In genomic region chr6:134928889-134929310, GRCm38 (mm10) we compare ENCODE assay signal across 8 mouse cellular contexts. TPM values are rescaled to one million over a fixed set of nuclear protein-coding genes. Genes with fewer than 3 reads are reported as not detected.
DNase-seq lines count a peak whose midpoint lies in the region; ATAC-seq and TF ChIP-seq lines count a peak whose summit lies in the region.

No protein-coding gene starts in this region.

- peak; percentile 35 for DNase-seq in left cerebral cortex, postnatal 4 days
- DNase-seq in left cerebral cortex, adult 9 months (ENCODE audit: low spot score in 2 of 2): no peak
- peak; percentile 32 to 63 for DNase-seq in kidney, postnatal 25 days
- peak; percentile 95 for DNase-seq in midbrain, embryonic 11.5 days (ENCODE audit: low spot score, missing footprints)
- DNase-seq in thymus, postnatal 14 days: peak; percentile 59
- no peak for DNase-seq in ovary, postnatal 10 days (ENCODE audit: low spot score)

- H3K27me3 ChIP-seq in heart, embryonic 16.5 days (ENCODE audit: control insufficient read depth, insufficient read depth, low read length): no peaks in the 10 kb centered on the region
- no peaks in the 10 kb centered on the region for H3K27me3 ChIP-seq in midbrain, embryonic 11.5 days (ENCODE audit: control insufficient read depth, insufficient read depth, low read length)

- WGBS in heart, embryonic 16.5 days: 0% methylated on average over 15 of the region's 15 CpGs
- WGBS in midbrain, embryonic 11.5 days: 0% methylated on average over 15 of the region's 15 CpGs

- intact Hi-C loops in left cerebral cortex, postnatal 4 days (cut with DNase I): no loop called here

- TF ChIP-seq CTCF in cortical plate, adult 2 months (IDR thresholded peaks at IDR 0.05; ENCODE audit: extremely low read depth, insufficient read depth, low read length): no peak

- ATAC-seq in heart, embryonic 16.5 days (replicated peaks; ENCODE audit: extremely low read depth, insufficient read depth, low FRiP score): peak; percentile 10
- peak; percentile 19; the same call in 1 of the 2 replicates for ATAC-seq in midbrain, embryonic 11.5 days (ENCODE audit: low FRiP score)

- no peaks in the 10 kb centered on the region for H3K4me1 ChIP-seq in cortical plate, adult 2 months (ENCODE audit: control insufficient read depth, insufficient read depth, low read length)
- peaks cover 33% of the 10 kb centered on the region for H3K4me1 ChIP-seq in heart, embryonic 16.5 days (ENCODE audit: control insufficient read depth, insufficient read depth, low read length)
- peaks cover 22% of the 10 kb centered on the region for H3K4me1 ChIP-seq in midbrain, embryonic 11.5 days (ENCODE audit: control insufficient read depth, insufficient read depth, low read length)

- H3K36me3 ChIP-seq in heart, embryonic 16.5 days (ENCODE audit: control insufficient read depth, insufficient read depth): no peaks in the 10 kb centered on the region
- H3K36me3 ChIP-seq in midbrain, embryonic 11.5 days (ENCODE audit: control insufficient read depth, insufficient read depth, low read length): no peaks in the 10 kb centered on the region

- H3K4me2 ChIP-seq in heart, embryonic 16.5 days (ENCODE audit: low read depth, low read length): peak overlapping the region; percentile 87
- H3K4me2 ChIP-seq in midbrain, embryonic 11.5 days: peak overlapping the region; percentile 96

- no peak for TF ChIP-seq POLR2A in cortical plate, adult 2 months (IDR thresholded peaks at IDR 0.05; ENCODE audit: extremely low read depth, insufficient read depth, low read length)

- H3K9me3 ChIP-seq in heart, embryonic 16.5 days (replicated peaks; ENCODE audit: control insufficient read depth, low read length): no peaks in the 10 kb centered on the region
- no peaks in the 10 kb centered on the region for H3K9me3 ChIP-seq in midbrain, embryonic 11.5 days (ENCODE audit: control insufficient read depth, low read length)

- H3K9ac ChIP-seq in heart, embryonic 16.5 days (ENCODE audit: low read length): peak overlapping the region; percentile 83
- peak overlapping the region; percentile 93 for H3K9ac ChIP-seq in midbrain, embryonic 11.5 days (ENCODE audit: low read length)

- H3K27ac ChIP-seq in cortical plate, adult 2 months (ENCODE audit: insufficient read depth, low read length): no peak overlapping the region
- H3K27ac ChIP-seq in heart, embryonic 16.5 days (ENCODE audit: low read length): peak overlapping the region; percentile 96
- H3K27ac ChIP-seq in midbrain, embryonic 11.5 days (ENCODE audit: low read depth, low read length): peak overlapping the region; percentile 99; the same call in 1 of the 2 replicates

- H3K4me3 ChIP-seq in cortical plate, adult 2 months (ENCODE audit: insufficient read depth, low read length): peak overlapping the region; percentile 74
- H3K4me3 ChIP-seq in heart, embryonic 16.5 days (ENCODE audit: low read length): peak overlapping the region; percentile 55
- peak overlapping the region; percentile 53 for H3K4me3 ChIP-seq in midbrain, embryonic 11.5 days (ENCODE audit: low read depth, low read length)

RNA-seq across cellular contexts. Expression of gene Cdkn1b, which starts 8.7 kb away (rescaled TPM):
- total RNA-seq in left cerebral cortex, postnatal 4 days (2021): 10 to 100 TPM; 55.5 to 62.2 TPM
- 20.0 and 20.6 TPM in 2 replicates for polyA plus RNA-seq in cortical plate, adult 2 months (2012; rRNA removed)
- polyA plus RNA-seq in heart, embryonic 16.5 days (2015; fragmentation: Nextera tagmentation; extraction: Ambion mirVana): 14.7 TPM in 2 replicates
- 27.8 and 28.0 TPM in 2 replicates for polyA plus RNA-seq in midbrain, embryonic 11.5 days (2014; fragmentation: Nextera tagmentation; extraction: Ambion mirVana)

RNA-seq across cellular contexts. Expression of gene Gpr19, which starts 30.5 kb away (rescaled TPM):
- 10 to 100 TPM; 24.5 to 29.3 TPM for total RNA-seq in left cerebral cortex, postnatal 4 days (2021)
- 24.4 and 24.5 TPM in 2 replicates for polyA plus RNA-seq in cortical plate, adult 2 months (2012; rRNA removed)
- 9.1 and 10.6 TPM in 2 replicates for polyA plus RNA-seq in heart, embryonic 16.5 days (2015; fragmentation: Nextera tagmentation; extraction: Ambion mirVana)
- polyA plus RNA-seq in midbrain, embryonic 11.5 days (2014; fragmentation: Nextera tagmentation; extraction: Ambion mirVana): 35.3 and 36.9 TPM in 2 replicates

RNA-seq across cellular contexts. Expression of gene Apold1, which starts 52.6 kb away (rescaled TPM):
- 1 to 10 TPM; 4.2 to 4.3 TPM for total RNA-seq in left cerebral cortex, postnatal 4 days (2021)
- 2.7 and 2.9 TPM in 2 replicates for polyA plus RNA-seq in cortical plate, adult 2 months (2012; rRNA removed)
- 8.9 and 9.9 TPM in 2 replicates for polyA plus RNA-seq in heart, embryonic 16.5 days (2015; fragmentation: Nextera tagmentation; extraction: Ambion mirVana)
- 2.8 and 3.2 TPM in 2 replicates for polyA plus RNA-seq in midbrain, embryonic 11.5 days (2014; fragmentation: Nextera tagmentation; extraction: Ambion mirVana)

Comparison
In these comparisons a context has a peak if more than half of its experiments do, and no peak if none do; other contexts are left out.
1. DNase-seq: peak in left cerebral cortex, postnatal 4 days (single experiment), kidney, postnatal 25 days (2 of 2), midbrain, embryonic 11.5 days (single experiment) and thymus, postnatal 14 days (single experiment); none in left cerebral cortex, adult 9 months (0 of 2) and ovary, postnatal 10 days (single experiment).
2. Peak in every context shown above with its lines, with median percentiles within 50 percentile points of each other: H3K4me3 ChIP-seq.